In the genomic region with DNA sequence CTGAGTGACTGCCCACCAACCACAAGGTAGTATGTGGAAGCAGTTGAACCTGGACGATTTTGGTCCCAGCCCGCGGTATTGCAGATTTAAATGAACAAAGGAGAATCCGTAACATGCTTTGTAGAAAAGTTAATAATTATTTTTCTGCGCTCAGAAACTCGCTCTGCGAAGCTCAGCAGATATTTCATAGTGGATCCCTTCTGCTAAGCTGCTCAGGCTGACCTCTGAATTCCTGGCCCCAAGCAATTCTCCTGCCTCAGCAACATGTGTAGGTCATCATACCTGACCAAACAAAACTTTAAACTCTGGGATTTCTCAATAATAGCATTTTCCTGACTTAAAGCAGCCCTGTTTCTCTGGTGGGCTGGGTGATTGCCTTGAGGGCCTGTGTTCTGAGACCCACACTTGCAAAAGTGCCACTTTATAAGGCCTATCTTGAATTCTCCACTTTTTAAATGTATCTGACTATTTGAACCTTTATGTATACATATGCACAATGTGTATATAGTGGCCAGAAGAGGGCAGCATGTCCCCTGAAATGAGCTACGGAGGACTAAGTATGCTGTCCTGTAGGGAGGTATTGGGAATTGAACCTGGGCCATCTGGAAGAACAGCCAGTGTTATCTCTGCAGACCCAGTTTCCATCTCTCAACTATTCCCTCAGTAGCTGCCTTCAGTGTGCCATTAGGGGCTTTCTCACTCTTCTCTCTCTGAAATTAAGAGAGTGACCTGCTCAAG, we compare ENCODE assay signal across 8 mouse cellular contexts. TPM values are rescaled to one million over a fixed set of nuclear protein-coding genes. Genes with fewer than 3 reads are reported as not detected.
DNase-seq lines count a peak whose midpoint lies in the region; ATAC-seq and TF ChIP-seq lines count a peak whose summit lies in the region.

No protein-coding gene starts in this region.

- H3K4me1 ChIP-seq in heart, embryonic 12.5 days (replicated peaks), result no peaks in the 10 kb centered on the region
- H3K4me1 ChIP-seq in small intestine, adult 2 months (ENCODE audit: control insufficient read depth, insufficient read depth, insufficient read length, low read length), result no peaks in the 10 kb centered on the region

- no peak overlapping the region for H3K4me3 ChIP-seq in heart, embryonic 12.5 days
- H3K4me3 ChIP-seq in small intestine, adult 2 months (ENCODE audit: low read depth, low read length), result no peak overlapping the region

- TF ChIP-seq CTCF in small intestine, adult 2 months (IDR thresholded peaks at IDR 0.05; ENCODE audit: extremely low read depth, insufficient read length, insufficient replicate concordance, low read depth, low read length), result peak; percentile 24; the same call in 1 of the 2 replicates

- H3K36me3 ChIP-seq in heart, embryonic 12.5 days, result peaks cover 97% of the 10 kb centered on the region
- H3K36me3 ChIP-seq in small intestine, adult 2 months (ENCODE audit: control insufficient read depth, insufficient read depth, low read length), result peaks cover 52% of the 10 kb centered on the region

- no peaks in the 10 kb centered on the region for H3K27me3 ChIP-seq in heart, embryonic 12.5 days (replicated peaks)
- no peaks in the 10 kb centered on the region for H3K27me3 ChIP-seq in small intestine, adult 2 months (ENCODE audit: control insufficient read depth, insufficient read depth, low read length)

- intact Hi-C loops in heart, postnatal 36 days (cut with DNase I), result loop anchor here (2.0 kb wide), 1 partner anchor 69 kb away; no protein-coding TSS in a partner anchor

- no peak overlapping the region for H3K27ac ChIP-seq in heart, embryonic 12.5 days (ENCODE audit: poor library complexity, severe bottlenecking)
- no peak overlapping the region for H3K27ac ChIP-seq in small intestine, adult 2 months (ENCODE audit: insufficient read depth, low read depth, low read length)

- TF ChIP-seq POLR2A in small intestine, adult 2 months (IDR thresholded peaks at IDR 0.05; ENCODE audit: low read depth, low read length), result no peak

- no peak for ATAC-seq in heart, embryonic 12.5 days (ENCODE audit: insufficient number of reproducible peaks, low FRiP score)

- 85% methylated on average over 8 of the region's 8 CpGs for WGBS in heart, embryonic 12.5 days
- 83% methylated on average over 8 of the region's 8 CpGs for WGBS in small intestine, adult 2 months

- no peaks in the 10 kb centered on the region for H3K9me3 ChIP-seq in heart, embryonic 12.5 days (replicated peaks)

- no peak overlapping the region for H3K9ac ChIP-seq in heart, embryonic 12.5 days

- H3K4me2 ChIP-seq in heart, embryonic 12.5 days, result no peak overlapping the region

- peak; percentile 14 to 33 for DNase-seq in heart, postnatal 36 days
- peak; percentile 59 for DNase-seq in CD4-positive helper T cell, adult 2 months (ENCODE audit: low read depth, low spot score)
- peak; percentile 44 for DNase-seq in c-Kit-positive CD71-positive TER-119-positive erythroid progenitor cells, embryonic 14.5 days (ENCODE audit: low spot score)
- peak; percentile 65 for DNase-seq in kidney, postnatal 10 days
- DNase-seq in right cerebral cortex, postnatal 36 days (ENCODE audit: low spot score in 2 of 2), result no peak
- DNase-seq in ovary, postnatal 10 days (ENCODE audit: low spot score), result no peak

RNA-seq across cellular contexts. Expression of gene Klhl11, which starts 13.4 kb away (rescaled TPM):
- total RNA-seq in heart, postnatal 36 days (2021), result 1 to 10 TPM; 7.6 to 8.2 TPM
- polyA plus RNA-seq in heart, embryonic 12.5 days (2016; fragmentation: Nextera tagmentation; extraction: Ambion mirVana), result 9.5 and 9.8 TPM in 2 replicates
- 1.7 TPM in 2 replicates for polyA plus RNA-seq in small intestine, adult 2 months (2012; rRNA removed)

RNA-seq across cellular contexts. Expression of gene Acly, which starts 41.8 kb away (rescaled TPM):
- 10 to 100 TPM; 27.3 to 38.1 TPM for total RNA-seq in heart, postnatal 36 days (2021)
- 93.7 and 99.0 TPM in 2 replicates for polyA plus RNA-seq in heart, embryonic 12.5 days (2016; fragmentation: Nextera tagmentation; extraction: Ambion mirVana)
- 14.0 and 21.7 TPM in 2 replicates for polyA plus RNA-seq in small intestine, adult 2 months (2012; rRNA removed)

RNA-seq across cellular contexts. Expression of gene Klhl10, which starts 44.3 kb away (rescaled TPM):
- total RNA-seq in heart, postnatal 36 days (2021), result under 1 TPM; 0.86 to 0.92 TPM
- polyA plus RNA-seq in heart, embryonic 12.5 days (2016; fragmentation: Nextera tagmentation; extraction: Ambion mirVana), result 0.65 and 0.76 TPM in 2 replicates
- 0.04 TPM in 1 of 2 replicates, not detected in the other for polyA plus RNA-seq in small intestine, adult 2 months (2012; rRNA removed)

RNA-seq across cellular contexts. Expression of gene Nt5c3b, which starts 44.4 kb away (rescaled TPM):
- total RNA-seq in heart, postnatal 36 days (2021), result 10 to 100 TPM; 29.7 to 29.8 TPM
- polyA plus RNA-seq in heart, embryonic 12.5 days (2016; fragmentation: Nextera tagmentation; extraction: Ambion mirVana), result 101 and 104 TPM in 2 replicates
- polyA plus RNA-seq in small intestine, adult 2 months (2012; rRNA removed), result 7.9 and 8.4 TPM in 2 replicates

RNA-seq across cellular contexts. Expression of gene Ttc25, which starts 59.4 kb away (rescaled TPM):
- total RNA-seq in heart, postnatal 36 days (2021), result under 1 TPM; 0.22 to 0.49 TPM
- 0.30 and 0.77 TPM in 2 replicates for polyA plus RNA-seq in heart, embryonic 12.5 days (2016; fragmentation: Nextera tagmentation; extraction: Ambion mirVana)
- 0.01 and 0.09 TPM in 2 replicates for polyA plus RNA-seq in small intestine, adult 2 months (2012; rRNA removed)

Comparison
In these comparisons a context has a peak if more than half of its experiments do, and no peak if none do; other contexts are left out.
1. DNase-seq: peak in heart, postnatal 36 days (2 of 2), CD4-positive helper T cell, adult 2 months (single experiment), c-Kit-positive CD71-positive TER-119-positive erythroid progenitor cells, embryonic 14.5 days (single experiment) and kidney, postnatal 10 days (single experiment); none in right cerebral cortex, postnatal 36 days (0 of 2) and ovary, postnatal 10 days (single experiment).